Mouse (Mus musculus) small intestine, adult 10 weeks (tissue): ENCODE measurements around the gene Mia3. TPM values are rescaled to one million over a fixed set of nuclear protein-coding genes. Genes with fewer than 3 reads are reported as not detected.

Experiments used
- polyA plus RNA-seq: library from polyadenylated mRNA; stranded (reverse); fragments of 350-450 nt; fragmentation: Illumina TruSeq; extraction: RNeasy Lipid Tissue Mini Kit (QIAGEN cat#74804); gene quantifications from one replicate; pipeline ENCODE4 v1.2.3, GENCODE M21; 2014; ENCODE audit warnings: low replicate concordance

The Mia3 gene
- 211 TPM for polyA plus RNA-seq

GRCm38 (mm10) chr1:183369427-183370014 is at the start of gene Mia3:
Mia3 (minus strand) TSS chr1:183369553.

GRCm38 (mm10) chr1:183417873-183418272 is 48.5 kb upstream of the Mia3 start, which contains the start of gene Hhipl2:
Hhipl2 (plus strand) TSS chr1:183418215.

GRCm38 (mm10) chr1:183388426-183389406 is 19.4 kb upstream of the Mia3 start, which contains the start of gene Taf1a:
Taf1a (plus strand) TSS chr1:183388981.

GRCm38 (mm10) chr1:183296877-183297383 is 72.4 kb downstream of the Mia3 start, which contains the start of gene Brox:
Brox (minus strand) TSS chr1:183297269.

GRCm38 (mm10) chr1:183296465-183296864 is 72.9 kb downstream of the Mia3 start, which contains the start of gene Aida:
Aida (plus strand) TSS chr1:183296590.

Other genes with a start within 250 kb of the Mia3 start
- gene Disp1, start 148.0 kb downstream of the Mia3 start, polyA plus RNA-seq, result 0.71 TPM
- 125 TPM for gene Aida, start 73.0 kb downstream of the Mia3 start, polyA plus RNA-seq
- 119 TPM for gene Brox, start 72.3 kb downstream of the Mia3 start, polyA plus RNA-seq
- 8.5 TPM for gene Taf1a, start 19.4 kb upstream of the Mia3 start, polyA plus RNA-seq
- not detected for gene Hhipl2, start 48.7 kb upstream of the Mia3 start, polyA plus RNA-seq